Mouse (Mus musculus) adrenal gland, adult 18-20 months (tissue): ENCODE results near the gene Dnajb8. TPM values are rescaled to one million over a fixed set of nuclear protein-coding genes. Genes with fewer than 3 reads are reported as not detected.

Experiments used
- DNase-seq, 2 experiments: peaks; one replicate each; pipeline ENCODE4 v3.0.0; 2021 to 2022; ENCODE audit warnings: low spot score in 2 of 2
- total RNA-seq, 2 experiments: library from RNA; stranded (reverse); gene quantifications; 1 replicate in 1 of 2; 2 replicates in 1 of 2; pipeline ENCODE4 v1.2.3; 2021

The Dnajb8 gene
- total RNA-seq, 2 experiments from 2014 or later = not detected

GRCm38 (mm10) chr6:88227537-88227936 lies 5.5 kb downstream of the Dnajb8 start:
- DNase-seq = no peak

- DNase-seq = no peak
Observed at GRCm38 (mm10) chr6:88229221-88229620, 7.2 kb downstream of the Dnajb8 start.

DNA sequence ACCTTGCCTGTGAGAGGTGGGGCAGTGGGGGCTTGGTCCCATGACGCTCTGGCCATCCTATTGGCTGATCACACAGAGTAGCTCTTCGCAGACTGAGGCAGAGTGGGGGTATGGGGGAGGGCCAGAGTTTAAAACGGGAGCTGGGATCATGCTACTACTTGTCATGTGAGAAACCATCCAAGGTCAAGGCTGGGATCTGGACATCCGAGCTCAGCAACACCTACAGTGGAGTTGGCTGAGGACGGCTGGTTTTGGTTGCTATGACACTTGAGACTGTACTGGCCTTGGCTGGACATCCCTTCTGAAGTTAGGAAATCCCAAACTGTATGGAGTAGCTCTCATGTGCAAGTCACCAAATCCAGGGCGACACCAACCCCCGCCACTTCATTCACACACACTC lies 9.8 kb downstream of the Dnajb8 start:
- DNase-seq = no peak

DNA sequence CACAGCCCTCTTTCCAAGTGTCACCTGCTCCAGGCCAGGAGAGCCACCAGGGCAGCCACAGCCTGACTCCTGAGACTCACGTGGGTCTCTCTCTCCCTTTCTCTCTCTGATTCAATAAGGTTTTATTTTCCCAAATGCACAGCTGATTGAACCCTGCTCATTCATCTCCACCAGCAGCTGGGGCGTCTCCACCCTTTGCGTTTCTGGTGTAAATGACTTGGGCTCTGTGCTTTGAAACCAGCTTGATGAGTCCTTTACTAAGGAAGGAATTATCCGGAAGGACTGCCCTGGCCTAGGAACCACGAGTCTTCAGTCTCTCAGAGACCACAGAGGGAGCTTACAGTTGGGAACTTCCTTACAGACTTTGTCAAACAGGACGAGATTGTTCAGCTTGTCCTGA lies 10.2 kb downstream of the Dnajb8 start:
- DNase-seq = no peak

DNA sequence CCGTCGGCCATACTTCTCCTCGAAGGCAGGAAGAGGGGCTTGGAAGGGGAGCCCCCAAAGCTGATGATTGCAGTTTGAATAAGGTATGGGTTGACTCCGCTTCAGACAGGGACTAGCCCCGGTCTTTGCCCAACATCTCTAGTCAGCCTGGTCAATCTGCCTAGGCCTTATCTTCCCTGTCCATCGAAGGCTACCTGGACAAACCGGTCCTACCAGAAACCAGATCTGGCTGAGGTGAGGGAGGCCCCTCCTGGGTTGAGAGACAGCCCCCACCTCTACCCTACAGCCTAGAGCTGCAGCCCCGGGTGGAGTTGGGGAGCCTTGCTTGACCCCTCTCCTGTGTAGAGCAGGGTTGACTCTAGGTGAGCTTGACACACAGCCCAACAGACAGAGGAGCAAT lies 11.9 kb downstream of the Dnajb8 start:
- DNase-seq = no peak

DNA sequence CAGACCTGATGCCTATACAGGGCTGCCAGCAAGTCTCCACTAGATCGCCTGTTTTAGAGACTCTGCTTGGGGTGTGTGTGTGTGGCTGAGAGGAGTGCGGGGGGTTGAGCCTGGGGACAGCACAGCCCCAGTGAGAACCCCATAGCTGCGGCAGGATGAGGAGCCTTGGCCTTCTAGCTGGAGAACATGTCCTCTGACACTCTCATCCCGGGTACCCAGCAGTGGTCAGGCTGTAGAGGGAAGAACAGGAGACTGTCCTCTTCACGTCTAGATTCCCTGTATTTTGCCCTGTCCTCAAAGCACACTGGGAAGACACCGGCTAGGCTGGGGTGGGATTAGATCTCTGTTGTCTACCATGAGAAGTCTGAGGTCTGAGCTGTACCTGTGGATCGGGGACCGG lies 13.4 kb downstream of the Dnajb8 start:
- DNase-seq = no peak

DNA sequence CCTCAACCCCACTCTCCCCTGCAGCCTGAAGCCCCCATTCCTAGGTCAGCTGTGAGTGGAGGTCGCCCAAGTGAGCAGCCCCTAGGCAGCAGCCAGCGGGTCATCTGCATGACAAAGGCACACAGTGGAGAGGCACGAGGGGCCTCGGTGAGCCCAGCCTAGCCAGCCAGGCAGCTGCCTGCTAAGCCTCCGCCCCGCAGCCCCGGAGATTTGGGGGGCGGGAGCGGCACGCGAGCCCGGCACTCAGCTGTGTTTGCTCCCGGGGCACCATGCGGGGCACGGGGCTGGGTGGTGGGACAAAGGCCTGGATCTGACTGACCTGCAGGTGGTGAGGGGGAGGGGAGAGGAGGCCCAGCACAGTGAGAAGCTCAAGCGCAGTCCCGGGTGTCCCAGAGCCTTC lies 13.9 kb downstream of the Dnajb8 start:
- DNase-seq = no peak

GRCm38 (mm10) chr6:88236513-88236912 lies 14.4 kb downstream of the Dnajb8 start:
- DNase-seq = no peak

DNA sequence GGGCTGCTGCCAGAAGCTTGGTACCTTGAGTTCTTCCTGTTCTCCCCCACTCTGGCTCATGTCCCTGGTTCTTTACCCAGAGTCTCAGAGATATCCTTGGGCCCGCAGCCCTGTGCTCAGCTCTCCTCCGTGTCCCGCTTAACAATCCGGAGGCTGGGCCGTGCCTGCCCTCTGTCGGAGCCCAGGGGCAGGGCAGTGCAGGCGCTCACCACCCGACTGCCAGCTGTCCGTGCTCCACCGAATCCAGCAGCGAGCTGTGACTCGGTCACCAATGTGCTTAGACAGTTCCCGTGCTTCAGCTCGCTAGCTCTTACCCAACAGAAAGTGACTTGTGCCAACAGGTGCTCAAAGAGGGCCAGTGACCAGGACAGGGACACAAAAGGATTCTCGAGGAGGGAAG lies 20.5 kb downstream of the Dnajb8 start:
- DNase-seq = peak; percentile 52 to 61

- no peak for DNase-seq
Observed at GRCm38 (mm10) chr6:88249231-88249630, 27.2 kb downstream of the Dnajb8 start.

- DNase-seq = no peak
Observed at GRCm38 (mm10) chr6:88251396-88251795, 29.3 kb downstream of the Dnajb8 start.

DNA sequence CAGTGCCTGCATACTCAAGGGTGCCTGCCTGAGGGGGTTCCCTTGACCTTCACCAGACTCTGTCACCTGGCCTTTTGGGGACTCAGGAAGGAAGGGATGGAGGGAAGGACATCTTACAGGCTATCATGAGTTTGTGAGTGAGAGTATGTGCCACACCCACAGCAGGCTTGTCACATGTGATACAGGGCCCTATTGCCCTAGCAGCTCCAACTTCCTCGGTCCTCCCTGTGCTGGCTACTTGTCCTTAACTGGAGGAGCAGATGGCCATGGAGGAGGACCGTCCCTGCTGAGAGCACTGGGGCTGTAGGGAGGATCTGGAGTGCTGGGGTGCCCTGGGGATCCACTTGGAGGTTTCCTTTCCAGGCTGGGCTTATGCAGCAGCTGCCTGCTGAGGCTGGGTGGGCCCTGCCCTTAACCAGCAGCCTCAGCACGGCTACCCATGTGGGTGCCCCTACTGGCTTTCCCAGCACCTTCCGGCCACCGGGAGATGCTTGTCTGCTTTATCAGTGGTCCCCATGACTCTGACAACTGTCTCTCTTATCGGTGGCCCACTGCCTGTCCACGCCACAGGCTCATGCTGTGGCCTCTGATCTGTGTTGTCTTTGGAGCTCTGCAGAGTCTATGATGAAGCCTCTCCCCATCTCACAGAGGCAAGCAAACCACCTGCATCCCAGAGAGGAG lies 29.9 kb downstream of the Dnajb8 start:
- no peak for DNase-seq

- no peak for DNase-seq
Observed at GRCm38 (mm10) chr6:88254082-88254481, 32.0 kb downstream of the Dnajb8 start.

- no peak for DNase-seq
Observed at GRCm38 (mm10) chr6:88255435-88255834, 33.4 kb downstream of the Dnajb8 start.

DNA sequence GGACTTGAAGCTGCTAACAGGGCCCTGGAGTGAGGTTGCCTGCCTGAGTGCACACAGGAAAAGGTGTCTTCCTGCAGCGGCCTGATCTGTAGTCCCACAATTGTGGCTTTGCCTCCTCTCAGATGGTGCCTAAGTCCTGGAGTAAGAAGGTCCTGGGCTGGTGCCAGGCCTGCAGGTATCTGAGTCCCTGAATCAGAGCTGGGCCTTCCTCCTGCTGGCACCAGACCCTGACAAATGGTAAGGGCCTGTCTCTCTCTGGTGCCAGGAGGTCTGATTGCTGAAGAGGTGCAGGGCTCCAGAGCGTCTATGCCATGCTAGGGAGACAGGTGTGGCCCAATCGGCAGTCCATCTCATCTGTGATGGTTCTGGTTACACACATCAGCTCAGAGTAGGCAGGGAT lies 37.6 kb downstream of the Dnajb8 start:
- no peak for DNase-seq

DNA sequence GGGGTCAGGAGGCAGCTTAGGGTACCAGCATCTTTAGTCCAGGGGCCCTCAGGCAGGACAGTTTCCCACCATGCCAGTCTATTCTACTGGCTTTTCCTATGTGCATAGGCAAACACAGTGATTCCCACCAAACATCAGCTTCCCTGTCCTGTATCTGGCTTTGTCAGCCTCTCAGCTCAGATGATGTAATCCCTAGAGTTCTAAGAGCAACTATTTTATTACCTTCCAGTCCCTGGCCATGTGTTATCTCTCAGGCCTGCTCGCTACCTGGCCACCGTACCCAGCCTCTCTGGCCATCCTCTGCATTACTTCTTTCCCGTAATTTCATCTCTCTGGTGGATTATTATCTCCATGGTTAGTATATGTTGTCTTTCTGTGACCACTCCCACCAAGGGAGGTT lies 38.6 kb downstream of the Dnajb8 start:
- no peak for DNase-seq

GRCm38 (mm10) chr6:88262160-88262559 lies 40.1 kb downstream of the Dnajb8 start:
- no peak for DNase-seq

GRCm38 (mm10) chr6:88265355-88265754 lies 43.3 kb downstream of the Dnajb8 start:
- DNase-seq = no peak

DNA sequence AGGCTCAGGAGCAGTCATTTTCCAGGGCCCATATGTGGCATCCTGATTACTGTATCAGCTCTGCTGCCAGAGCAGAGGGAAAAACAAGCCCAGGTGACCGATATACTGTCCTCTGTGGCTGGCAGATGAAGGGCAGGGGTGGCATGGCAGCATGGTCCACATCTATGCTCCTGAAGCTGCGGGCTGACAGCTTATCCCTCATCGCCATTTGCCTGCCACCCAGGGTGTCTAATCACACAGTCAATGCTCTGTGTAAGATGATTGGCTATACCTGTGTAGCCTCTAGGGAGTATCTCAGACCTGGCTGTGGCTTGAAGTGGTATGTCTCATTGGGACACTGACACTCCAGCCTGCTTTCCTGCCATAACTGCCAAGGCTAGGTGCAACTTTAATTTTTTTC lies 44.0 kb downstream of the Dnajb8 start:
- no peak for DNase-seq

- DNase-seq = no peak
Observed at GRCm38 (mm10) chr6:88267068-88267467, 45.0 kb downstream of the Dnajb8 start.

- DNase-seq = no peak
Observed at GRCm38 (mm10) chr6:88267970-88268369, 45.9 kb downstream of the Dnajb8 start.

- no peak for DNase-seq
Observed at GRCm38 (mm10) chr6:88274623-88275022, 52.6 kb downstream of the Dnajb8 start.

GRCm38 (mm10) chr6:88276221-88276620 lies 54.2 kb downstream of the Dnajb8 start:
- no peak for DNase-seq

- no peak for DNase-seq
Observed at GRCm38 (mm10) chr6:88277242-88277641, 55.2 kb downstream of the Dnajb8 start.
